Mouse (Mus musculus) layer of hippocampus, adult 11-12 months (tissue): Measurements from ENCODE around the gene Was.
"Not testable (repeated sequence)": the region's sequence is repeated elsewhere in the genome, so short reads cannot be mapped to it uniquely, and the experiment has no call there.

Experiments
- DNase-seq: peaks from one replicate; pipeline ENCODE4 v3.0.0; 2022; ENCODE audit warnings: low spot score

Was gene

GRCm38 (mm10) chrX:8090346-8090953 lies at the start of gene Was:
Gene Was (minus strand): TSS chrX:8090498.
- DNase-seq: no peak

- no peak for DNase-seq
Measured at GRCm38 (mm10) chrX:8139480-8139879, 49.2 kb upstream of the Was start.

- DNase-seq: no peak
Measured at GRCm38 (mm10) chrX:8135886-8136285, 45.6 kb upstream of the Was start.

- peak; percentile 89 for DNase-seq
Measured at GRCm38 (mm10) chrX:8132017-8132976, 42.0 kb upstream of the Was start, which contains the start of gene Wdr13. Gene Wdr13 (minus strand): TSS chrX:8132892.

GRCm38 (mm10) chrX:8131393-8131792 lies 41.1 kb upstream of the Was start:
- DNase-seq: no peak

GRCm38 (mm10) chrX:8125235-8125634 lies 34.9 kb upstream of the Was start:
- DNase-seq: no peak

GRCm38 (mm10) chrX:8123821-8124470 lies 33.6 kb upstream of the Was start:
- no peak for DNase-seq

GRCm38 (mm10) chrX:8117264-8117663 lies 27.0 kb upstream of the Was start:
- no peak for DNase-seq

GRCm38 (mm10) chrX:8115275-8115674 lies 25.0 kb upstream of the Was start:
- no peak for DNase-seq

- no peak for DNase-seq
Measured at GRCm38 (mm10) chrX:8105019-8105418, 14.7 kb upstream of the Was start.

GRCm38 (mm10) chrX:8102213-8102668 lies 11.9 kb upstream of the Was start:
- no peak for DNase-seq

- peak; percentile 43 for DNase-seq
Measured at GRCm38 (mm10) chrX:8101017-8101416, 10.7 kb upstream of the Was start.

GRCm38 (mm10) chrX:8099435-8099834 lies 9.1 kb upstream of the Was start:
- no peak for DNase-seq

- DNase-seq: peak; percentile 97
Measured at GRCm38 (mm10) chrX:8096787-8097242, 6.5 kb upstream of the Was start.

GRCm38 (mm10) chrX:8096068-8096786 lies 5.9 kb upstream of the Was start:
- peak; percentile 83 for DNase-seq

GRCm38 (mm10) chrX:8095546-8095945 lies 5.2 kb upstream of the Was start:
- DNase-seq: peak; percentile 5

GRCm38 (mm10) chrX:8090954-8091347 lies 653 bp upstream of the Was start:
- not testable (repeated sequence) for DNase-seq

GRCm38 (mm10) chrX:8089746-8090145 lies 552 bp downstream of the Was start:
- no peak for DNase-seq

- no peak for DNase-seq
Measured at GRCm38 (mm10) chrX:8085611-8086010, 4.7 kb downstream of the Was start.

GRCm38 (mm10) chrX:8084771-8085259 lies 5.5 kb downstream of the Was start:
- DNase-seq: no peak

- DNase-seq: no peak
Measured at GRCm38 (mm10) chrX:8075104-8075503, 15.2 kb downstream of the Was start.
